Mouse (Mus musculus): Measurements from ENCODE around the gene Prx.

Prx gene

GRCm38 (mm10) chr7:27522967-27523366, 23.8 kb downstream of the Prx start, which contains the start of gene Hipk4:
Gene Hipk4, plus strand, starts transcription at chr7:27523267.
- no peak for DNase-seq (ENCODE audit: low spot score)

- DNase-seq (ENCODE audit: low spot score): no peak
Observed at GRCm38 (mm10) chr7:27523805-27524204, 24.7 kb downstream of the Prx start.

GRCm38 (mm10) chr7:27526039-27526827, 27.1 kb downstream of the Prx start:
- DNase-seq (ENCODE audit: low spot score): peak; percentile 42

GRCm38 (mm10) chr7:27529070-27529469, 29.9 kb downstream of the Prx start:
- no peak for DNase-seq (ENCODE audit: low spot score)

GRCm38 (mm10) chr7:27530937-27531336, 31.8 kb downstream of the Prx start:
- no peak for DNase-seq (ENCODE audit: low spot score)

GRCm38 (mm10) chr7:27531707-27532106, 32.6 kb downstream of the Prx start:
- no peak for DNase-seq (ENCODE audit: low spot score)

GRCm38 (mm10) chr7:27532480-27533050, 33.4 kb downstream of the Prx start:
- DNase-seq (ENCODE audit: low spot score): no peak

- peak; percentile 20 for DNase-seq (ENCODE audit: low spot score)
Observed at GRCm38 (mm10) chr7:27535386-27535785, 36.3 kb downstream of the Prx start.

- no peak for DNase-seq (ENCODE audit: low spot score)
Observed at GRCm38 (mm10) chr7:27536618-27537017, 37.5 kb downstream of the Prx start.

- DNase-seq (ENCODE audit: low spot score): no peak
Observed at GRCm38 (mm10) chr7:27537998-27538397, 38.9 kb downstream of the Prx start.

GRCm38 (mm10) chr7:27538797-27539196, 39.7 kb downstream of the Prx start:
- no peak for DNase-seq (ENCODE audit: low spot score)

GRCm38 (mm10) chr7:27540521-27540920, 41.4 kb downstream of the Prx start:
- no peak for DNase-seq (ENCODE audit: low spot score)

GRCm38 (mm10) chr7:27540935-27541334, 41.8 kb downstream of the Prx start:
- DNase-seq (ENCODE audit: low spot score): no peak

- no peak for DNase-seq (ENCODE audit: low spot score)
Observed at GRCm38 (mm10) chr7:27541431-27541830, 42.3 kb downstream of the Prx start.

- DNase-seq (ENCODE audit: low spot score): no peak
Observed at GRCm38 (mm10) chr7:27541922-27542321, 42.8 kb downstream of the Prx start.

- peak; percentile 78 for DNase-seq (ENCODE audit: low spot score)
Observed at GRCm38 (mm10) chr7:27542392-27543033, 43.4 kb downstream of the Prx start.

GRCm38 (mm10) chr7:27543065-27543464, 43.9 kb downstream of the Prx start:
- DNase-seq (ENCODE audit: low spot score): no peak

- no peak for DNase-seq (ENCODE audit: low spot score)
Observed at GRCm38 (mm10) chr7:27543851-27544250, 44.7 kb downstream of the Prx start.

GRCm38 (mm10) chr7:27544675-27545370, 45.7 kb downstream of the Prx start:
- no peak for DNase-seq (ENCODE audit: low spot score)

- DNase-seq (ENCODE audit: low spot score): no peak
Observed at GRCm38 (mm10) chr7:27549597-27549996, 50.5 kb downstream of the Prx start.

GRCm38 (mm10) chr7:27552070-27552469, 52.9 kb downstream of the Prx start:
- no peak for DNase-seq (ENCODE audit: low spot score)

- DNase-seq (ENCODE audit: low spot score): peak; percentile 98
Observed at GRCm38 (mm10) chr7:27552931-27553513, 53.9 kb downstream of the Prx start, which contains the start of the genes Pld3 and 2310022A10Rik. Gene Pld3, minus strand, starts transcription at chr7:27553218. Gene 2310022A10Rik, plus strand, starts transcription at chr7:27553233.
